Mouse (Mus musculus) heart, postnatal 14 days (tissue): Measurements from ENCODE around the gene Smtn. TPM values are rescaled to one million over a fixed set of nuclear protein-coding genes. Genes with fewer than 3 reads are reported as not detected.

Source experiments
- DNase-seq, 2 experiments: peaks; one replicate each; pipeline ENCODE4 v3.0.0; 2021 to 2022
- intact Hi-C: fragments of 180-260 bp; cut with DNase I; formaldehyde crosslinking; loops from one replicate; pipeline ENCODE4 v1.15.1; 2025
- total RNA-seq, 2 experiments: library from RNA; stranded (reverse); gene quantifications; 2 replicates each; pipeline ENCODE4 v1.2.3; 2021

Gene Smtn
- total RNA-seq, 2 experiments from 2014 or later, result 196 to 205 TPM

DNA sequence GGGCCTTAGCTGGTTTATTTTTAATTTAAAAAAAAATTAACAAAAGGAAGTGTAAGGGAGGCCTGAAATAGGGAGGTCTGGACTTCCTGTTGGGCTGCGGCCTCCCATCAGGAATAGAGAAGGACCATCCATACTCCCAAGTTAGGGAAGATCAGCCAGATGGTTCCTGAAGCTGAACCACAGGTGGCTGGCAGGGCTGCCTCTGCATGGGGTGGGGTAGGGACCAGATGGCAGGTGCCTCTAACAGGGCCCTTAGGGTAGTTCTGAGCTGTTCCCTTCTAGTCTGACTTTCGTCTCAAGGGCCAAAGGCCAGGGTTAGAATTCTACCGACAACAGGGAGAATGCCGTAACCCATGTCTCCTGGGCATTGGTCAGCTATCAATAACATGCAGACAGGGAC is 24.8 kb downstream of the Smtn start:
- intact Hi-C loops, result loop anchor here (5.0 kb wide), 1 partner anchor 87 kb away; no protein-coding TSS in a partner anchor
- DNase-seq, result no peak

GRCm38 (mm10) chr11:3515216-3515615 is 25.2 kb downstream of the Smtn start:
- DNase-seq, result no peak
- intact Hi-C loops, result loop anchor here (5.0 kb wide), 1 partner anchor 87 kb away; no protein-coding TSS in a partner anchor

- intact Hi-C loops, result loop anchor here (1.0 to 5.0 kb wide), 4 partner anchors 41 to 167 kb away; no protein-coding TSS in a partner anchor
- peak; percentile 90 to 93 for DNase-seq
Measured at GRCm38 (mm10) chr11:3514529-3515054, 25.8 kb downstream of the Smtn start, which contains the start of gene Selenom. Gene Selenom (plus strand): TSS chr11:3514684.

GRCm38 (mm10) chr11:3513291-3513690 is 27.1 kb downstream of the Smtn start:
- DNase-seq, result no peak
- intact Hi-C loops, result loop anchor here (5.0 kb wide), 2 partner anchors 126 to 166 kb away; no protein-coding TSS in a partner anchor

GRCm38 (mm10) chr11:3510321-3510720 is 30.1 kb downstream of the Smtn start:
- DNase-seq, result no peak
- intact Hi-C loops, result loop anchor here (5.0 kb wide), 2 partner anchors 123 to 163 kb away; no protein-coding TSS in a partner anchor

DNA sequence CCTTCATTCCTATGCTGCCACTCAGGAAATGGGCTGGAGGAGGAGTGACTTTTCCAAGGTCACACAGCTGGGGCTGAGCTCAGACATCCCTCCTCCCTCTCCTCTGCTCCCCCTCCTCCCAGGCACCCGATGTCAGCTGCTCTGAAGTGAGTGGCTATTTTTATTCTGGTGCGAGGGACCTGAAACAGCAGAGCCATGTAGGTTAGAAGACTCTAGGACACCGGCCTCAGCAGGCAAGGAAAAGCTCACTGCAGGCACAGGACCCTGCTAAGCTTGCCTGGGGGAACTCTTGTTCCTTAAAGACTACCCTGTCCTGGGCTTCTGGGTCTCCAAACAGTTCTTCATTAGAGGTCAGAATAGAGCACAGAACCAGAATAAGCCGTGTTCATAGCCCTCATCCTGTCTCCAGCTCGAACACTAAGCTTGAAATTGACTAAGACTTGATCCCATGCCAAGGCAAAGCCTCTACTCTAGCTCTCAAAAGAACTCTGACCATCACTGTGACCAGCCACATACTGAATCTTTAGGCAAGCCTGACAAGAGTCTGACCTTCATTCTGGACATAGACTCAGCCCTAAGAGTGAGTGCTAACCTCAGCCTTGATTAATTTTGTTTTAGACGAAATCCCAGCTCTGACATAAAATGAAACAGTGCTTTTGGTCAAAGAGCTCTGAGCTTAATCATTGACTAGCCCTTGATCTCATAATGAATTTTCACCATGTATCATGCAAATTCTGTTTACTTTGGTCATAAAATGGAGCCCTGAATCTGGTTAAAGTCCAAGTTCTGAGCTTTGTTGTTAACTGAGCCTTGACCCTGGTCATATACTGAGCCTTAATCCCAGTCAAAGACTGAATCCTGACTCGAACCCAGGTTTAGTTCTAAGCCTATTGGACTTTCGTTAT is 31.0 kb downstream of the Smtn start:
- DNase-seq, result no peak
- intact Hi-C loops, result loop anchor here (5.0 kb wide), 2 partner anchors 122 to 162 kb away; no protein-coding TSS in a partner anchor

- no peak for DNase-seq
- intact Hi-C loops, result no loop called here
Measured at GRCm38 (mm10) chr11:3508226-3508625, 32.2 kb downstream of the Smtn start.

DNA sequence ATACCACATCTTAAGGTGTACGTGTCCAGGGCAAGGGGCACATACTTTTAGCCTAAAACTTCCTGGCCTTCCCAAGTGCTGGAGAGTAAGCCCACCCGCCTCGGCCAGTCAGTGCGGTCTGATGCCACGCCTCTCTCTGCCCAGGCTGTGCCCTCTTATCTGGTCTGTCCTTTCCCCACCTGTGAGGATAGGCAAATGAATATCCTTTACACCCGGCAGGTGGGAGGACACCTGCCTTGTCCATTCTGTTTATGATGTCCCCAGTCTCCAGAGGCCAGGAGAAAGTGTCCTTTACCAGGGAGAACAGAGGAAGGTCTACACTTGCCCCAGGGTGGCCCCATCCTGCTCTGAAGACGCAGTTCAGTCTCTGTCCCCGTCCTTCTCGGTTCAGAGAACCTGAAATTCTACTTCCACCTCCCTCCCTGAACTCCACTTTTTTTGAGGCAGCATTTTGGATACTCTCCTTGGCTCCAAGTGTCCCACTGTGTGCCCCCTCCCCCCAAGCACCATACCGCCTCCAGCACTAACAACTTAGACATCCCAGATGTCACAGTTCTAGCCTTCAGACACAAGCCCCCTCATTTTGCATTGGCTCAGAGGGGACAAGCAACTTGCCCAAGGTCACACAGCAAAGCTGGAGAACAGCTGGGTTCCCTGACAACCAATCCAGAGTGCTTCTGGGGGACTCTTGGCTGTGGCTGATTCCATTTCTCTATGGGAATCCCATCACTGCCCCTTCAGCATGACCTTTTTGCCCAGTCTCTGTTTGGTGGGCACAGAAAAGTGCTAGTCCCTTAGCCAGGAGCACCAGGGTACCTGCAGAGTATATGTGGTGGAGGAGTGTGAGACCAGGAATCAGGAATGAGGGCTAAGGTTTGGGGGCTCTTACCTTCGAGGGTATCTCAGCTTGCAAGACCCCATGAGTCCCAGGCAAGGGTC is 36.4 kb downstream of the Smtn start:
- intact Hi-C loops, result no loop called here
- no peak for DNase-seq

GRCm38 (mm10) chr11:3502459-3503072 is 37.8 kb downstream of the Smtn start:
- intact Hi-C loops, result no loop called here
- DNase-seq, result no peak

DNA sequence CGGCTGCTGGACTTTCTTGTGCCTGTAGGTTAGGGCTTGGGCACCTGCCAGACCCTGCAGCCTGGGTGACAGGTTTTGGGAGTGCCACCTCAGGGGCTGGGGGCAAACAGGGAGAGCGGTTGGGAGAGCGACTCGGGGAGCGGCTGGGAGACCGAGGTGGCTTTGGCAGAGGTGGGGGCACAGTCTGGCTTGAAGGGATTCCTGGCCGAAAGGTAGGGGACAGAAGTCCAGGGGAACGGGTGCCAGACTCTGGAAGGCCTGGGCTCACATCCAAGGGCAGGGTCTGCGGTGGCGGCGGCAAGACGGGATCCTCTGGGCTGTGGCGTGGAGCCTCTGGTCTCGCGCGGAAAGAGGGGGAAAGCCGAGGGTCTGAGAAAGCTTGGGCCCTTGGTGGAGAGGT is 38.4 kb downstream of the Smtn start:
- DNase-seq, result no peak
- intact Hi-C loops, result no loop called here

DNA sequence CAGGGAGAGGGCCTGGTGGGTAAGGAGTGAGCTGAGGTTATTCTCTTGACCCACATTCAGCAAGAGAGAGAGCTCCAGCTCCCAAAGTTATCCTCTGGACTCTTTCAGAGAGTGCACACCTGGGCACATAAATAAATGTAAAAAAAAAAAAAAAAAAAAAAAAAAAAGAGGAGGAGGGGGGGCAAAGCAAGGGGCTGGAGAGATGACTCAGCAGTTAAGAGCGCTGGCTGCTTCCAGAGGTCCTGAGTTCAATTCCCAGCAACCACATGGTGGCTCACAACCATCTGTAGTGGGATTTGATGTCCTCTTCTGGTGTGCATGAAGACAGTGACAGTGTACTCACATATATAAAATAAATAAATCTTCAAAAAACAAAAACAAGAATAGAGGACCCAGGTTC is 43.1 kb downstream of the Smtn start:
- no peak for DNase-seq

GRCm38 (mm10) chr11:3496756-3497155 is 43.7 kb downstream of the Smtn start:
- DNase-seq, result no peak
- intact Hi-C loops, result no loop called here

More for the DNA sequence above, 43.1 kb downstream of the Smtn start:
- intact Hi-C loops, result no loop called here

GRCm38 (mm10) chr11:3495496-3495895 is 44.9 kb downstream of the Smtn start:
- DNase-seq, result no peak
- intact Hi-C loops, result no loop called here

- no peak for DNase-seq
- intact Hi-C loops, result no loop called here
Measured at GRCm38 (mm10) chr11:3494857-3495256, 45.6 kb downstream of the Smtn start.

DNA sequence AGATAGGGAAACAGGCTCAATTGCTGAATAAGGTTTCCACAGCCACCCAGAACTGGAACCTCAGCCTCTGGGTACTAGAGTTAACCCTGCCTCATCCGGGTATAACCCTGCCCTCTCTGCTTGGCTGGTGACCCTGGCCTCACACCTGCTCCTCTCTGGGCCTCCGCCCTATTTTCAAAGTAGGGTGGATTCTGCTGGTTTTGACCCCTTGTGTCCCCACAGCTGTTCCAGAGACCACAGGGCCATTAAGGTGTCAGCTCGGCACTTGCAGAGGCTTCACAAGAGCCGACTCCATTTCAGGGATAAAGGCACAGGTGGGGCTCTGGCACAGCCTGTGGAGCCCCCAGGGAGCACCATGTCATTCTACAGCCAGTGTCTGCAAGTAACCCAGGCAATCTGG is 47.7 kb downstream of the Smtn start:
- DNase-seq, result no peak

GRCm38 (mm10) chr11:3489036-3489435 is 51.4 kb downstream of the Smtn start:
- intact Hi-C loops, result no loop called here
- no peak for DNase-seq

More for the DNA sequence above, 47.7 kb downstream of the Smtn start:
- intact Hi-C loops, result no loop called here

GRCm38 (mm10) chr11:3487952-3488570 is 52.4 kb downstream of the Smtn start, which contains the start of gene Pla2g3:
Gene Pla2g3 (plus strand): TSS chr11:3488284.
- intact Hi-C loops, result no loop called here

DNA sequence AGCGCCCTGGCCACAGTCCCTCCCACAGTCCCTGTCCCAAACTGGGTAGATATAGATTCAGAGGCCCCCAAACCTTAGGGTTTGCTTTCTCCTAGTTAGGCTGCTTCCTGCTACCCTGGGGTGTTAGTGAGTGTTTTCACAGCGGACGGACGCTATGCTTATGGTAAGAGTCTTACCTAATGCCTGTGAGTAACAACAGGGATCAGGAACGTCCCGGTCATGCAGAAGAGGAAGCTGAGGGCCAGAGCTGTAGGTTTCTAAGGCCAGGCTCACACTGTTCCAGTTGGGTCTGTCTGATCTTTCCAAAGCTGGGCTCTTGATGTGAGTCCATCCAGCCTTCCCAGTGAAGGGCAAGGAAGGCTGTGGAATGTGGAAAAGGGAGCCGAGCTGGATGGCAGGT is 54.1 kb downstream of the Smtn start:
- DNase-seq, result no peak
- intact Hi-C loops, result no loop called here

More at GRCm38 (mm10) chr11:3487952-3488570, 52.4 kb downstream of the Smtn start, which contains the start of gene Pla2g3:
- no peak for DNase-seq

- intact Hi-C loops, result no loop called here
- DNase-seq, result no peak
Measured at GRCm38 (mm10) chr11:3483980-3484642, 56.3 kb downstream of the Smtn start.
